Mouse (Mus musculus): ENCODE measurements at regions not wholly inside any gene's neighbourhood (a gene's known extent, or its start where the extent isn't known, plus 50 kb on each side); places are given as distances from the start of the nearest gene placed in this dataset.

DNA sequence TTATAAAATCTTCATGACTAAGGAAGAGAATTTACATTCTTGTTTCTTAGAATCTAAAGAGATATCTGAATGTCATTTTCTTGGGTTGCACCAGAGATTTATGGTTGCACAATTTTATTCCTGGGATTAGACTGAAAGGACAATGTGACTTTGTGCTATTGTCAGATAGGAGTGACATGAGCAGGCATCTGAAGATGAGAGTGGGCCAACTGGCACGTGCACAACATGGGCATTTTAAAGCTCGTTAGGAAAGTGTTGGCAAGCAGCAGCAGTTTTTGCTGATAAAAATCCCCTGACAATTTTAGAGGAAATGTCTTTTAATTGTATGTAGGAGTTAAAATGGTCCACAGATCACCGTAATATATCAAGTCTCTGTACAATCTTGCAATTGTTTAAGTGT lies 178.9 kb upstream of the Tecrl start:
- 52% methylated on average over 3 of the region's 3 CpGs for WGBS
- H3K4me1 ChIP-seq (ENCODE audit: control insufficient read depth, insufficient read depth, low read length), result no peaks in the 10 kb centered on the region
- ATAC-seq (ENCODE audit: low FRiP score, low read depth) (no peak), DNase-seq (ENCODE audit: low spot score) (no peak)
- no peak overlapping the region for H3K4me3 ChIP-seq (replicated peaks; ENCODE audit: low read length)
- TF ChIP-seq POLR2A (IDR thresholded peaks at IDR 0.05; ENCODE audit: borderline replicate concordance, extremely low read depth, insufficient read depth, insufficient read length), result no peak
- H3K4me2 ChIP-seq (replicated peaks; ENCODE audit: low read depth, low read length, severe bottlenecking), result no peak overlapping the region
- H3K36me3 ChIP-seq (ENCODE audit: control insufficient read depth, insufficient read depth, low read length), result no peaks in the 10 kb centered on the region
- H3K9ac ChIP-seq (ENCODE audit: low read depth, low read length, severe bottlenecking), result no peak overlapping the region
- H3K27ac ChIP-seq (replicated peaks; ENCODE audit: low read depth, low read length), result no peak overlapping the region
- H3K27me3 ChIP-seq (ENCODE audit: control insufficient read depth, insufficient read depth, low read length), result no peaks in the 10 kb centered on the region
- H3K9me3 ChIP-seq (ENCODE audit: control insufficient read depth, low read length), result no peaks in the 10 kb centered on the region

DNA sequence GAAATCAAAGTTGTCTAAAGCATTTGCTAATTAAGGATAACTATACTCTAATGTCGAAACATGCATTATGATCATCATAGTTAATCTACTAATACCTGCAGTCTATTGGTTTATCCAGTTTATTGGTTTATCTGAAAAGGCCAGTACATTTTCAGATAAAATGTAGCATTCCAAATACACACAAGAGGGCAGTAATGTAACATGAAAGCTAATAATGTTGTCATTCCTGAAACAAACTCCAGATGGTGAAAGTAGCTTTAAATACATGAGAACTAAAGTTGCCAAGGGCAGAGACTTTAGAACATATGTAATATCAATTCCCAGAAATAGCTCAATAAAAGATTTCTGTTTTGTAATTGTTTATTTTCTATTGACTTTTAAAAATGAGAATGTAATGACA lies 163.7 kb upstream of the Tecrl start:
- Histone ChIP-seq H3K27ac (replicated peaks; ENCODE audit: low read depth, low read length) (no peak overlapping the region), H3K9ac (ENCODE audit: low read depth, low read length, severe bottlenecking) (no peak overlapping the region), H3K4me1 (ENCODE audit: control insufficient read depth, insufficient read depth, low read length) (no peaks in the 10 kb centered on the region), H3K36me3 (ENCODE audit: control insufficient read depth, insufficient read depth, low read length) (no peaks in the 10 kb centered on the region), H3K9me3 (ENCODE audit: control insufficient read depth, low read length) (no peaks in the 10 kb centered on the region), H3K4me2 (replicated peaks; ENCODE audit: low read depth, low read length, severe bottlenecking) (no peak overlapping the region), H3K27me3 (ENCODE audit: control insufficient read depth, insufficient read depth, low read length) (no peaks in the 10 kb centered on the region), H3K4me3 (replicated peaks; ENCODE audit: low read length) (no peak overlapping the region)
- ATAC-seq (ENCODE audit: low FRiP score, low read depth), result no peak
- TF ChIP-seq POLR2A (IDR thresholded peaks at IDR 0.05; ENCODE audit: borderline replicate concordance, extremely low read depth, insufficient read depth, insufficient read length), result no peak
- peak; percentile 74 for DNase-seq (ENCODE audit: low spot score)
- 47% methylated on average over 1 of the region's 1 CpGs for WGBS

DNA sequence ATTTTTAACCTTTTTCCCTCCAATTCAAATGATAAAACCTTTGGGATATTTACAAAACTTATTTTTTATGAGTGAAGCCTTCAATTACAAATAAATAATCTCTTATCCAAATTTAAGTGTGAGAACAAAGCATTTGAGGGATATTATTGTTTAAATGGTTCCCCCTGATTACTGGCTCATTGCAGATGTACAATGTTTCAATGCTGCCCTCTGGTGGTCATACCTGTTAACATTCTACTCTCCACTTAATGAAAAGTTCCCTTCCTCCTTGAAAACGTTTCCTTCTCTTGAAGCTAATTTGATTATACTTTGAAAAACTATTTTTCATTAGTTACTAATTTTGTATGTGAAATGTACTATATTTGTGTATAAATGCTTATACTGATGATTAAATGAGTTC lies 129.1 kb upstream of the Tecrl start:
- no peaks in the 10 kb centered on the region for H3K27me3 ChIP-seq (ENCODE audit: control insufficient read depth, insufficient read depth, low read length)
- no peak for ATAC-seq (ENCODE audit: low FRiP score, low read depth)
- H3K9ac ChIP-seq (ENCODE audit: low read depth, low read length, severe bottlenecking), result no peak overlapping the region
- H3K4me3 ChIP-seq (replicated peaks; ENCODE audit: low read length), result no peak overlapping the region
- no peaks in the 10 kb centered on the region for H3K9me3 ChIP-seq (ENCODE audit: control insufficient read depth, low read length)
- WGBS, result 6% methylated on average over 1 of the region's 1 CpGs
- no peak overlapping the region for H3K27ac ChIP-seq (replicated peaks; ENCODE audit: low read depth, low read length)
- H3K4me1 ChIP-seq (ENCODE audit: control insufficient read depth, insufficient read depth, low read length), result no peaks in the 10 kb centered on the region
- H3K4me2 ChIP-seq (replicated peaks; ENCODE audit: low read depth, low read length, severe bottlenecking), result no peak overlapping the region
- DNase-seq (ENCODE audit: low spot score), result peak; percentile 88
- no peaks in the 10 kb centered on the region for H3K36me3 ChIP-seq (ENCODE audit: control insufficient read depth, insufficient read depth, low read length)
- no peak for TF ChIP-seq POLR2A (IDR thresholded peaks at IDR 0.05; ENCODE audit: borderline replicate concordance, extremely low read depth, insufficient read depth, insufficient read length)

DNA sequence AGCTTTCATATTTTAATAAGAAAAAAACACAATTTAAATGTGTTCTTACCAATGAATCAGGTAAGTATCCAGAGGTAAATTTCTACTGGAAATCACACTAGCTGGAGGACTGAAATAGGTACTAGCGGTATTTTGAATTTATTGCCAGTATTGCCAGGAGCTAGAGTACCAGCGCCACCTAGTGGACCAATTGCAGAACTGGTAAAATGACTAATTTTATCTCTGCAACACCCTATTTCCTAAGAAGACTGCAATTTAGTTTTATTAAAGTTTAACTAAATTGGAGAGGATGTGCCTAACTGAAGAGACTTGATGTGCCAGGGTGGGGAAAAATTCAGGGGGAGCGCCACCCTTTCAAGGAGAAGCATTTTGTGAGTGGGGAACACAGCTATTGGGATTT lies 85.3 kb upstream of the Tecrl start:
- WGBS, result 4% methylated on average over 3 of the region's 3 CpGs

DNA sequence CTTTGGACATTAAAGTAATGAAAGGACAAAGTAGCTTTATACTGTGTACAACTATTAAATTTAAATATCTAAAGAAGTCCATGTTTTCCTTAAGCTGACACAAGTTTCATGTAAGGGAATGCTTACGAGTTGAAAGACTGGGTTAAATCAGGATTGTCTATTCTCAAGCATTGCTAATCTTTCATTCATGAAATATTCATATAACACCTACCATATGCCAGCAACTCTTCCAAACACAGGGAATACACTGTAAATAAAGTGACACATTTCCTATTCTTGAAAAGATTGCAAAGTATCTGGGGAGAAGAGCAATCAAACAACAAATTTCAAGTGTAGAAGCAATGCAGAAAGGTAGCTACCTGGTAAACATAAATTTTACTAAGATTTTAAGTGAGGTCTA lies 81.5 kb upstream of the Tecrl start:
- no peaks in the 10 kb centered on the region for H3K4me1 ChIP-seq (ENCODE audit: control insufficient read depth, insufficient read depth, low read length)
- no peak overlapping the region for H3K4me3 ChIP-seq (replicated peaks; ENCODE audit: low read length)
- no peaks in the 10 kb centered on the region for H3K36me3 ChIP-seq (ENCODE audit: control insufficient read depth, insufficient read depth, low read length)
- no peak for TF ChIP-seq POLR2A (IDR thresholded peaks at IDR 0.05; ENCODE audit: borderline replicate concordance, extremely low read depth, insufficient read depth, insufficient read length)
- 77% methylated on average over 1 of the region's 1 CpGs for WGBS
- H3K9ac ChIP-seq (ENCODE audit: low read depth, low read length, severe bottlenecking), result no peak overlapping the region
- H3K27me3 ChIP-seq (ENCODE audit: control insufficient read depth, insufficient read depth, low read length), result no peaks in the 10 kb centered on the region
- no peaks in the 10 kb centered on the region for H3K9me3 ChIP-seq (ENCODE audit: control insufficient read depth, low read length)
- H3K27ac ChIP-seq (replicated peaks; ENCODE audit: low read depth, low read length), result no peak overlapping the region
- ATAC-seq (ENCODE audit: low FRiP score, low read depth), result no peak
- no peak for DNase-seq (ENCODE audit: low spot score)
- H3K4me2 ChIP-seq (replicated peaks; ENCODE audit: low read depth, low read length, severe bottlenecking), result no peak overlapping the region

More for the DNA sequence above, 85.3 kb upstream of the Tecrl start:
- Histone ChIP-seq H3K4me1 (ENCODE audit: control insufficient read depth, insufficient read depth, low read length) (no peaks in the 10 kb centered on the region), H3K4me2 (replicated peaks; ENCODE audit: low read depth, low read length, severe bottlenecking) (no peak overlapping the region), H3K27ac (replicated peaks; ENCODE audit: low read depth, low read length) (no peak overlapping the region), H3K9me3 (ENCODE audit: control insufficient read depth, low read length) (no peaks in the 10 kb centered on the region), H3K36me3 (ENCODE audit: control insufficient read depth, insufficient read depth, low read length) (no peaks in the 10 kb centered on the region), H3K4me3 (replicated peaks; ENCODE audit: low read length) (no peak overlapping the region), H3K27me3 (ENCODE audit: control insufficient read depth, insufficient read depth, low read length) (no peaks in the 10 kb centered on the region), H3K9ac (ENCODE audit: low read depth, low read length, severe bottlenecking) (no peak overlapping the region)
- peak; percentile 70 for DNase-seq (ENCODE audit: low spot score)
- TF ChIP-seq POLR2A (IDR thresholded peaks at IDR 0.05; ENCODE audit: borderline replicate concordance, extremely low read depth, insufficient read depth, insufficient read length), result no peak
- ATAC-seq (ENCODE audit: low FRiP score, low read depth), result no peak

DNA sequence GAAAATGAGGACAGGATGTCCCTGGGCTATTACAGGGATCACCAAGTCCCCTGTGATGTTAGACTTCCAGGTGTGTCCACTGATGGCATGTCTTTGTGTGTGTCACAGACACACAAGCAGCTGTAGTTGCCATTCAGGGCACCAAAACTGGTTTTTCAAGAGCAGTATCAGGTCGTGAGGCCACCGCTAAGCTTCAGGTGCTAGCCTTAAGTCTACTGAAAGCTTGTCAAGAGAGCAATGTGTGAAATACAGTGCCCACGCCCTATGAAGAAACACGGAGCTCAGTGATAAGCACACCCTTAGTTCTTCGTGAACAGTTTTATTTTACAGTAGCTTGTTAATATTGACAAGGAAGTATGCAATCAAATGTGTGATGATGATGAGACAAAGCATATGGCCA lies 66.7 kb upstream of the Tecrl start:
- Histone ChIP-seq H3K4me2 (replicated peaks; ENCODE audit: low read depth, low read length, severe bottlenecking) (no peak overlapping the region), H3K4me1 (ENCODE audit: control insufficient read depth, insufficient read depth, low read length) (no peaks in the 10 kb centered on the region), H3K9me3 (ENCODE audit: control insufficient read depth, low read length) (no peaks in the 10 kb centered on the region), H3K36me3 (ENCODE audit: control insufficient read depth, insufficient read depth, low read length) (no peaks in the 10 kb centered on the region), H3K9ac (ENCODE audit: low read depth, low read length, severe bottlenecking) (no peak overlapping the region), H3K4me3 (replicated peaks; ENCODE audit: low read length) (no peak overlapping the region), H3K27me3 (ENCODE audit: control insufficient read depth, insufficient read depth, low read length) (no peaks in the 10 kb centered on the region), H3K27ac (replicated peaks; ENCODE audit: low read depth, low read length) (no peak overlapping the region)
- DNase-seq (ENCODE audit: low spot score) (no peak), ATAC-seq (ENCODE audit: low FRiP score, low read depth) (no peak)
- no peak for TF ChIP-seq POLR2A (IDR thresholded peaks at IDR 0.05; ENCODE audit: borderline replicate concordance, extremely low read depth, insufficient read depth, insufficient read length)
- WGBS, result 79% methylated on average over 5 of the region's 5 CpGs
